Mouse (Mus musculus): ENCODE results near the gene Olfr506. TPM values are rescaled to one million over a fixed set of nuclear protein-coding genes. Genes with fewer than 3 reads are reported as not detected.
"Not testable (repeated sequence)": the region's sequence is repeated elsewhere in the genome, so short reads cannot be mapped to it uniquely, and the experiment has no call there.

Olfr506 gene
- total RNA-seq (2021), result not detected
- long read RNA-seq, result 0 reads

GRCm38 (mm10) chr7:108610487-108610886 is at the start of gene Olfr506:
Gene Olfr506 (plus strand): TSS chr7:108610787.
- DNase-seq (ENCODE audit: low spot score in 2 of 2), result no peak

- DNase-seq (ENCODE audit: low spot score in 2 of 2), result no peak
Measured at GRCm38 (mm10) chr7:108565693-108566092, 44.9 kb upstream of the Olfr506 start, which contains the start of gene Olfr504. Gene Olfr504 (minus strand): TSS chr7:108565793.

GRCm38 (mm10) chr7:108589797-108590196 is 20.8 kb upstream of the Olfr506 start:
- no peak for DNase-seq (ENCODE audit: low spot score in 2 of 2)

- not testable (repeated sequence) for DNase-seq (ENCODE audit: low spot score in 2 of 2)
Measured at GRCm38 (mm10) chr7:108601916-108602315, 8.7 kb upstream of the Olfr506 start.

GRCm38 (mm10) chr7:108614110-108614509 is 3.5 kb downstream of the Olfr506 start:
- no peak for DNase-seq (ENCODE audit: low spot score in 2 of 2)

- DNase-seq (ENCODE audit: low spot score in 2 of 2), result not testable (repeated sequence)
Measured at GRCm38 (mm10) chr7:108616781-108617180, 6.2 kb downstream of the Olfr506 start.

GRCm38 (mm10) chr7:108621514-108621913 is 10.9 kb downstream of the Olfr506 start, which contains the start of gene Olfr507:
Gene Olfr507 (plus strand): TSS chr7:108621814.
- DNase-seq (ENCODE audit: low spot score in 2 of 2), result no peak

GRCm38 (mm10) chr7:108629694-108630093 is 19.1 kb downstream of the Olfr506 start, which contains the start of gene Olfr508:
Gene Olfr508 (plus strand): TSS chr7:108629994.
- DNase-seq (ENCODE audit: low spot score in 2 of 2), result no peak

GRCm38 (mm10) chr7:108651806-108652205 is 41.2 kb downstream of the Olfr506 start, which contains the start of gene Olfr509:
Gene Olfr509 (minus strand): TSS chr7:108651906.
- no peak for DNase-seq (ENCODE audit: low spot score in 2 of 2)

- no peak for DNase-seq (ENCODE audit: low spot score in 2 of 2)
Measured at GRCm38 (mm10) chr7:108662419-108662818, 51.8 kb downstream of the Olfr506 start.

Other genes starting within 250 kb of the Olfr506 start
- gene Olfr494, start 245.5 kb upstream of the Olfr506 start, total RNA-seq (2021), result not detected
- not detected for gene Olfr495, start 217.6 kb upstream of the Olfr506 start, total RNA-seq (2021)
- gene Olfr497, start 190.4 kb upstream of the Olfr506 start, total RNA-seq (2021), result not detected
- gene Olfr498, start 145.5 kb upstream of the Olfr506 start, total RNA-seq (2021), result not detected
- not detected for gene Olfr502, start 85.7 kb upstream of the Olfr506 start, total RNA-seq (2021)
- not detected for gene Olfr503, start 66.3 kb upstream of the Olfr506 start, total RNA-seq (2021)
- gene Olfr504, start 45.0 kb upstream of the Olfr506 start, total RNA-seq (2021), result not detected
- gene Olfr507, start 11.0 kb downstream of the Olfr506 start, total RNA-seq (2021), result not detected
- not detected for gene Olfr508, start 19.2 kb downstream of the Olfr506 start, total RNA-seq (2021)
- gene Olfr509, start 41.1 kb downstream of the Olfr506 start, total RNA-seq (2021), result not detected
- gene Olfr510, start 55.6 kb downstream of the Olfr506 start, total RNA-seq (2021), result not detected
- gene Olfr512, start 102.5 kb downstream of the Olfr506 start, total RNA-seq (2021), result not detected
- gene Olfr513, start 140.2 kb downstream of the Olfr506 start, total RNA-seq (2021), result not detected
- gene Olfr514, start 215.2 kb downstream of the Olfr506 start, total RNA-seq (2021), result not detected
- gene Olfr516, start 239.7 kb downstream of the Olfr506 start, total RNA-seq (2021), result not detected

Data from layer of hippocampus, adult 18-20 months (tissue).